Mouse (Mus musculus): ENCODE results near the gene Ppp4r3b. TPM values are rescaled to one million over a fixed set of nuclear protein-coding genes. Genes with fewer than 3 reads are reported as not detected.

Ppp4r3b gene
- polyA plus RNA-seq, 1 experiment from 2014 or later, result 111 TPM

DNA sequence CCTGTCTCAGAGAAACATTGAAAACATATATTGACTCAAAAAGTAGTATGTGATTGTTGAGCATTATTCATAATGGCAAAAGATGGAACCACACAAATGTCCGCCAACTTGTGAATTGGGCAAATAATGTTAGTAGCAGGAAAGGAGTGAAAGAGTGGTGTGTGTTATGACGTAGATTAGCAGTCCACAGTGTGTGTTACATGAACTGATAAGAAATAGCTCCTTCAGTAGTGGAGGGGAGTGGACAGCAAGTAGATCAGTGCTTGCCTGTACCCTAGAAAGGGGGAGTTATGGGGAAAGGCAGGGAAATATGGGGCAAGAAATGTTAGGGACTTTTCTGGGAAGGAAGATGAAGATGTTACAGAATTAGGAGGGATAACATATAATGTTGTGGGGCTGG is 43.5 kb downstream of the Ppp4r3b start:
- H3K4me2 ChIP-seq (ENCODE audit: low read depth, low read length), result no peak overlapping the region
- no peak overlapping the region for H3K4me3 ChIP-seq (ENCODE audit: low read depth, low read length)
- DNase-seq (ENCODE audit: low spot score), result no peak
- WGBS, result 90% methylated on average over 2 of the region's 2 CpGs
- ATAC-seq (replicated peaks; ENCODE audit: insufficient number of reproducible peaks, low FRiP score, low TSS enrichment, low read depth), result no peak
- peaks cover 6% of the 10 kb centered on the region for H3K36me3 ChIP-seq (replicated peaks; ENCODE audit: control insufficient read depth, insufficient read depth, low read depth, low read length)
- no peak overlapping the region for H3K27ac ChIP-seq (replicated peaks; ENCODE audit: low read depth, low read length)
- H3K9ac ChIP-seq (replicated peaks; ENCODE audit: low read length), result no peak overlapping the region
- H3K4me1 ChIP-seq (ENCODE audit: control insufficient read depth, insufficient read depth, low read length), result no peaks in the 10 kb centered on the region
- H3K27me3 ChIP-seq (ENCODE audit: control insufficient read depth, insufficient read depth, low read length), result no peaks in the 10 kb centered on the region
- no peaks in the 10 kb centered on the region for H3K9me3 ChIP-seq (replicated peaks; ENCODE audit: control insufficient read depth, low read length)

DNA sequence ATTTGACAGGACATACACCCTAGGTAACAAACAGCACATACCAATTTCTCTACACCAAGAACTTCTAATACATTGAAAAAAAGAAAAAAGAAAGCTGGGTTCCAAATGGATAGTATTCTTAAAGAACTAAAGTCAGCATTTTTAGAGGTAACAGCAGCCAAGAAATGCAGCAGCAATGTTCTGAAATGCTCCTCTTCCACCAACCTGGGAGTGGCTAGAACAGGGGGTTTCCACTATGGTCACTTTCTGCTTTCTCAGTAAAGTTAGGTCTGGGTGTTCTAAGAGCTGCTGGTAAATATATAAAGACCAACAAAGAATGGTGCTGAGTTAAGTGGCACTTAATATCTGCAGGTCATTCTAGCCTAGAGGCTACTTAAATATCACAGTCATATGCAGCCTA is 46.4 kb downstream of the Ppp4r3b start:
- no peak overlapping the region for H3K27ac ChIP-seq (replicated peaks; ENCODE audit: low read depth, low read length)
- ATAC-seq (replicated peaks; ENCODE audit: insufficient number of reproducible peaks, low FRiP score, low TSS enrichment, low read depth), result no peak
- peaks cover 7% of the 10 kb centered on the region for H3K36me3 ChIP-seq (replicated peaks; ENCODE audit: control insufficient read depth, insufficient read depth, low read depth, low read length)

DNA sequence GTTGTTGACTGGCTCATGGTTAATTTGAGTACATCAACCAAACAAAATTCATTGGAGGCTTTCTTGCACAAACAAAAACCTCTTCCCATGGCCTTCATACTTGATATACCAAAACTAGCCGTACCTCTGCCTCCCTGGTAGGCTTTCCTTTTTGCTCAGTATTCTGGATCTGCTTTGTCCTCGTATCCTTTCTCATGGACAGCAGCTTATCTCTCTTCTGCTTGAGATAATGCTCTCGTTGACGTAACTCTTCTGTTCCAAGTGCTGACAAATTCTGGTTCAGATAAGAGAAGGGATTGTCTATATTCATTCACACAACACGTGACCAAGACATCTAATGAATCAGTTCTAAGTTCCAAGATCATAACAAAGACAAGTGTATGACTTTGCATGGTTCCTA is 49.6 kb downstream of the Ppp4r3b start:
- Histone ChIP-seq H3K36me3 (replicated peaks; ENCODE audit: control insufficient read depth, insufficient read depth, low read depth, low read length) (peaks cover 2% of the 10 kb centered on the region), H3K9ac (replicated peaks; ENCODE audit: low read length) (no peak overlapping the region), H3K4me2 (ENCODE audit: low read depth, low read length) (no peak overlapping the region), H3K4me1 (ENCODE audit: control insufficient read depth, insufficient read depth, low read length) (no peaks in the 10 kb centered on the region), H3K27ac (replicated peaks; ENCODE audit: low read depth, low read length) (no peak overlapping the region), H3K27me3 (ENCODE audit: control insufficient read depth, insufficient read depth, low read length) (no peaks in the 10 kb centered on the region), H3K4me3 (ENCODE audit: low read depth, low read length) (no peak overlapping the region), H3K9me3 (replicated peaks; ENCODE audit: control insufficient read depth, low read length) (no peaks in the 10 kb centered on the region)
- DNase-seq (ENCODE audit: low spot score), result no peak
- ATAC-seq (replicated peaks; ENCODE audit: insufficient number of reproducible peaks, low FRiP score, low TSS enrichment, low read depth), result no peak
- WGBS, result 94% methylated on average over 5 of the region's 5 CpGs

More for the DNA sequence above, 46.4 kb downstream of the Ppp4r3b start:
- no peaks in the 10 kb centered on the region for H3K4me1 ChIP-seq (ENCODE audit: control insufficient read depth, insufficient read depth, low read length)
- no peaks in the 10 kb centered on the region for H3K9me3 ChIP-seq (replicated peaks; ENCODE audit: control insufficient read depth, low read length)
- H3K27me3 ChIP-seq (ENCODE audit: control insufficient read depth, insufficient read depth, low read length), result no peaks in the 10 kb centered on the region
- H3K4me2 ChIP-seq (ENCODE audit: low read depth, low read length), result no peak overlapping the region
- DNase-seq (ENCODE audit: low spot score), result no peak
- H3K4me3 ChIP-seq (ENCODE audit: low read depth, low read length), result no peak overlapping the region
- no peak overlapping the region for H3K9ac ChIP-seq (replicated peaks; ENCODE audit: low read length)

DNA sequence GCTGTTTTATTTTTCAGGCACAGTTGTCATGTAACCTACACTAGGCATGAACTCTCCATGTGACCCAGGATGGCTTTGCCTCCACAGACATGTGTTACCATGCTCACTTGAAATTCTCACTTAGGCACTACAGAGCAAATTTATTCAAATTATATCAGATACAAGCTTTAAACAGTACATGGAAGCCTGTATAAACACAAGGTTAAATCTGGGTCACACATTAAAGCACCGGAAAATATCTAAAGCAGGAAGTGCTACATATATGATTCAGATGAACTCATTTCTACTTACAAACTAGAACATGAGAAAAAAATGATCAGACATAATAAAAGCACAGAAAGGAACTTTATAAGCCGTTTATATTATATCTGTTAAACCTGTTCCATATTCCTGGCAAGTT is 52.1 kb downstream of the Ppp4r3b start:
- H3K4me2 ChIP-seq (ENCODE audit: low read depth, low read length), result no peak overlapping the region
- no peaks in the 10 kb centered on the region for H3K9me3 ChIP-seq (replicated peaks; ENCODE audit: control insufficient read depth, low read length)
- ATAC-seq (replicated peaks; ENCODE audit: insufficient number of reproducible peaks, low FRiP score, low TSS enrichment, low read depth) (no peak), DNase-seq (ENCODE audit: low spot score) (no peak)
- peaks cover 2% of the 10 kb centered on the region for H3K36me3 ChIP-seq (replicated peaks; ENCODE audit: control insufficient read depth, insufficient read depth, low read depth, low read length)
- H3K9ac ChIP-seq (replicated peaks; ENCODE audit: low read length), result no peak overlapping the region
- no peak overlapping the region for H3K27ac ChIP-seq (replicated peaks; ENCODE audit: low read depth, low read length)
- H3K27me3 ChIP-seq (ENCODE audit: control insufficient read depth, insufficient read depth, low read length), result no peaks in the 10 kb centered on the region
- 92% methylated on average over 2 of the region's 2 CpGs for WGBS
- H3K4me3 ChIP-seq (ENCODE audit: low read depth, low read length), result no peak overlapping the region
- no peaks in the 10 kb centered on the region for H3K4me1 ChIP-seq (ENCODE audit: control insufficient read depth, insufficient read depth, low read length)

DNA sequence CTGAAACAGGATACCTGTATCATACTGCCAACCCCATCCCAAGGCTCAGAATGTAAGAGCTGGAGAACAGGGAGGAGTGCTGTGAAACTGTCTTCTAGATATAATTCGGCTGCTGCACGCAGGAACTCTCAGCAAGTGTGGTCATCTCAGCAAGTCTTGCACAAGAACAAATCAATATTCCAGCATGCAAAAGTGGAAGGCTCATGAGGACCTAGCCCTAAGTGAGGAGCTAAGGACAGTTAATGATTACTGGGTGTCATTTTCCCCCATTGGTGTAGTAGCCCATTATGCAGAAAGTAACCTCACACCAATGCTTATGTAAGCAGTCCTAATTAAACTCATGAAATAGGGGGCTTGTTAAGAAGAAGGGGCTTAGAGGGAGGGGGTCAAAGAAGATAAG is 56.3 kb downstream of the Ppp4r3b start:
- Histone ChIP-seq H3K9ac (replicated peaks; ENCODE audit: low read length) (no peak overlapping the region), H3K36me3 (replicated peaks; ENCODE audit: control insufficient read depth, insufficient read depth, low read depth, low read length) (no peaks in the 10 kb centered on the region; the same call in 1 of the 2 replicates), H3K4me1 (ENCODE audit: control insufficient read depth, insufficient read depth, low read length) (no peaks in the 10 kb centered on the region), H3K27me3 (ENCODE audit: control insufficient read depth, insufficient read depth, low read length) (no peaks in the 10 kb centered on the region), H3K9me3 (replicated peaks; ENCODE audit: control insufficient read depth, low read length) (no peaks in the 10 kb centered on the region), H3K4me3 (ENCODE audit: low read depth, low read length) (no peak overlapping the region), H3K27ac (replicated peaks; ENCODE audit: low read depth, low read length) (no peak overlapping the region), H3K4me2 (ENCODE audit: low read depth, low read length) (no peak overlapping the region)
- WGBS, result 94% methylated on average over 2 of the region's 2 CpGs
- DNase-seq (ENCODE audit: low spot score), result no peak
- no peak for ATAC-seq (replicated peaks; ENCODE audit: insufficient number of reproducible peaks, low FRiP score, low TSS enrichment, low read depth)

DNA sequence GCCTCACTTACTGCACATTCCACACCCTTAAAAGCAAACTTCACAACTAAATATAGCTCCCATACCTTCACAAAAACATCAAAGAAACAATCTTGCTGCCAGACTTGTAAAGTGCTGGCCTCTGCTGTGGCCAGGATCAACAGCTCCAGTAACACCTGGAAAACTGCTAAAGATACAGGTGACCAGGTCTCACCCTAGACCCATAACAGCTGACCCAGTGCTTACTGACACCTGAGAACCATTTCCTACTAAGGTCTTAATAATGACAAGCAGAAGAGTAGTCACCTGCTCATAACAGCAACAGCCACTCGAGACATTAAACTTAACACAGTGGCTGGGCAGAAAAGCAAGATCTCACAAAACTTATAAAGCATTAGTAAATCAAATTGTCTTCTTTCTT is 60.9 kb downstream of the Ppp4r3b start:
- ATAC-seq (replicated peaks; ENCODE audit: insufficient number of reproducible peaks, low FRiP score, low TSS enrichment, low read depth), result no peak
- Histone ChIP-seq H3K27ac (replicated peaks; ENCODE audit: low read depth, low read length) (no peak overlapping the region), H3K9ac (replicated peaks; ENCODE audit: low read length) (no peak overlapping the region), H3K4me3 (ENCODE audit: low read depth, low read length) (no peak overlapping the region), H3K36me3 (replicated peaks; ENCODE audit: control insufficient read depth, insufficient read depth, low read depth, low read length) (no peaks in the 10 kb centered on the region), H3K9me3 (replicated peaks; ENCODE audit: control insufficient read depth, low read length) (no peaks in the 10 kb centered on the region), H3K4me1 (ENCODE audit: control insufficient read depth, insufficient read depth, low read length) (no peaks in the 10 kb centered on the region), H3K27me3 (ENCODE audit: control insufficient read depth, insufficient read depth, low read length) (no peaks in the 10 kb centered on the region), H3K4me2 (ENCODE audit: low read depth, low read length) (no peak overlapping the region)
- 67% methylated on average over 1 of the region's 1 CpGs for WGBS
- DNase-seq (ENCODE audit: low spot score), result no peak

DNA sequence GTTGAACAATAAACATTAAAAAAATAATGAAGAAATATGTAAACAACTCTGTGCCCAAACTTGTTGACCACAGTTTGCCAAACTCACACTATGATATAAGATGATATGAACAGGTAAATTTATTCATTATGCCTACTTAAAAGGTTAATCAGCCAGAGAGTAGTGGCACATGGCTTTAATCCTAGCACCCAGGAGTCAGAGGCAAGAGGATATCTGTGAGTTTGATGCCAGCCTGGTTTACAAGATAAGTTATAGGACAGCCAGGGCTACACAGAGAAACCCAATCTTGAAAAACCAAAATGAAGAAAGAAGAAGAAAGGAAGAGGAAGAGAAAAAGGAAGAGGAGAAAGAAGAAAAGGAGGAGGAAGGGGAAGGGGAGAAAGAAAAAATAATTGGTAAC is 64.7 kb downstream of the Ppp4r3b start:
- H3K27me3 ChIP-seq (ENCODE audit: control insufficient read depth, insufficient read depth, low read length), result no peaks in the 10 kb centered on the region
- H3K9me3 ChIP-seq (replicated peaks; ENCODE audit: control insufficient read depth, low read length), result no peaks in the 10 kb centered on the region
- no peak overlapping the region for H3K4me3 ChIP-seq (ENCODE audit: low read depth, low read length)
- DNase-seq (ENCODE audit: low spot score) (no peak), ATAC-seq (replicated peaks; ENCODE audit: insufficient number of reproducible peaks, low FRiP score, low TSS enrichment, low read depth) (no peak)
- 0 out of 2 replicates have a peak, but pooled peaks cover 3% of the 10 kb centered on the region for H3K36me3 ChIP-seq (replicated peaks; ENCODE audit: control insufficient read depth, insufficient read depth, low read depth, low read length)
- no peak overlapping the region for H3K9ac ChIP-seq (replicated peaks; ENCODE audit: low read length)
- no peak overlapping the region for H3K27ac ChIP-seq (replicated peaks; ENCODE audit: low read depth, low read length)
- H3K4me1 ChIP-seq (ENCODE audit: control insufficient read depth, insufficient read depth, low read length), result no peaks in the 10 kb centered on the region
- no peak overlapping the region for H3K4me2 ChIP-seq (ENCODE audit: low read depth, low read length)

DNA sequence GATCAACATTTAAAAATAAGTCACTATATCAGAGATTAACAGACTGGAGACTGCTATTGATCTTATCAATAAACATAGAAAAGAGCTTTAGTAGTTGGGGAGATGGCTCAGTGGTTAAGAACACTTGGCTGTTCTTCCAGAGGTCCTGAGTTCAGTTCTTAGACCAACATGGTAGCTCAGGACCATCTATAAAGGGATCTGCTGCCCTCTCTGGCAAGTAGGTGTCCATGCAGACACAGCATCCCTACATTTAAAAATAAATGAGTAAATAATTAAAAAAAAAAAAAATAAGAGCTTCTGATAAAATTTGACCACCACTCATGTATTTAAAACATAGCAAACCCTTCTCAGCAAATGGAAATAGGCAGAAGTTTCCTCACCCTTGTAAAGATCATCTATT is 65.4 kb downstream of the Ppp4r3b start:
- Histone ChIP-seq H3K4me3 (ENCODE audit: low read depth, low read length) (no peak overlapping the region), H3K4me2 (ENCODE audit: low read depth, low read length) (no peak overlapping the region), H3K4me1 (ENCODE audit: control insufficient read depth, insufficient read depth, low read length) (no peaks in the 10 kb centered on the region), H3K36me3 (replicated peaks; ENCODE audit: control insufficient read depth, insufficient read depth, low read depth, low read length) (0 out of 2 replicates have a peak, but pooled peaks cover 3% of the 10 kb centered on the region), H3K9ac (replicated peaks; ENCODE audit: low read length) (no peak overlapping the region), H3K27me3 (ENCODE audit: control insufficient read depth, insufficient read depth, low read length) (no peaks in the 10 kb centered on the region), H3K27ac (replicated peaks; ENCODE audit: low read depth, low read length) (no peak overlapping the region), H3K9me3 (replicated peaks; ENCODE audit: control insufficient read depth, low read length) (no peaks in the 10 kb centered on the region)
- DNase-seq (ENCODE audit: low spot score) (no peak), ATAC-seq (replicated peaks; ENCODE audit: insufficient number of reproducible peaks, low FRiP score, low TSS enrichment, low read depth) (no peak)

Measured in embryonic facial prominence, embryonic 11.5 days (tissue).